Mouse (Mus musculus) A20 (cell line): ENCODE results near the gene Grin2c.

Experiments used
- DNase-seq: peaks from one replicate; pipeline ENCODE4 v3.0.0-alpha.2; 2011; ENCODE audit warnings: low read depth, low spot score

The Grin2c gene

DNA sequence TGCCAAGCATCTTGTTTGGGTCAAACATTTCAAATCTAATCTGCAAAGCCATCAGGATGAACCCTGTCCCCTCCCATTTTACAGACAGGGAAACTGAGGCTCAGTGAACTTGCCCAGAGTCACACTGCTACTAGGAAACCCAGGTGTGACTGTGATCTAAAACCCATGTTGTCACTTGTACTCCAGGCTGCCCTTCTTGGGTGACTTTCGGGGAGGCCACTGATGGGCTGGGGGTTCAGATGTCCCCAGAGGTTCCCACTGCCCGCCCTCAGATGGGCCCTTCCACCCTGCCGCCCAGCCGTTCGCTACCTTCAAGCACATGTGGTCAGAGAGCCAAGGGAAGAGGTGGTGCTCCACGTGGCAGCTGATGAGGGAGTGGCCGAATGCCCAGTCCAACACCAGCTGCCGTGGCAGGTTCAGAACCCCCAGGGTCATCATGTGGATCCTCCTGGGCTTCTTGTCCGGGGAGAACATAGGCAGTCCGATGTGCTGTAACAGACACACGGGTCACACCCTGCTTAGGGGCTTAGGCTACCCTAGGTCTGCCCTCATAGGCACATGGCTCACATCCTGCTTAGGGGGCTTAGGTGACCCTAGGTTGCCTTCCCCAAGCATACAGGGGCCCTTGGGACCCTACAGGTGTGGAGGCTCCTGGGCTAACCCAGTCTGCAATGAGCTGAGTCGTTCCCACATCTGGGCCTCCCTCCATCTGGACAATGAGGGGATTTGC is 17.0 kb upstream of the Grin2c start:
- DNase-seq: no peak

DNA sequence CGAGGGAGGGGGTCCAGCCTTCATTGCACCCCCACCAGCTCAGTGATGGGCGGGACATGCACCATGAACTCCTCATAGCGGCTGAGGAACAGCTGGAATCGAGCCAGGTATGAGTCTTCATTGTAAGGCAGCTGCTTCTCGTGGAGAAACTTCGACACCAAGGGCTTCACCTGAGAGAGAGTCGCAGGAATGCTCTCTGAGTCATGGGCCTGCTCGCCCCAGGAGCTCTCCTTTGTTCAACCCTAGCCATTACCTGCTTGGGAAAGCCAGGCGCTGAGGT is 16.4 kb upstream of the Grin2c start:
- no peak for DNase-seq

GRCm38 (mm10) chr11:115282723-115283485 is 15.9 kb upstream of the Grin2c start:
- no peak for DNase-seq

- no peak for DNase-seq
These were observed 15.3 kb upstream of the Grin2c start for GRCm38 (mm10) chr11:115282295-115282694.

GRCm38 (mm10) chr11:115279726-115280125 is 12.7 kb upstream of the Grin2c start:
- DNase-seq: peak; percentile 37

GRCm38 (mm10) chr11:115278176-115278575 is 11.1 kb upstream of the Grin2c start:
- DNase-seq: no peak

DNA sequence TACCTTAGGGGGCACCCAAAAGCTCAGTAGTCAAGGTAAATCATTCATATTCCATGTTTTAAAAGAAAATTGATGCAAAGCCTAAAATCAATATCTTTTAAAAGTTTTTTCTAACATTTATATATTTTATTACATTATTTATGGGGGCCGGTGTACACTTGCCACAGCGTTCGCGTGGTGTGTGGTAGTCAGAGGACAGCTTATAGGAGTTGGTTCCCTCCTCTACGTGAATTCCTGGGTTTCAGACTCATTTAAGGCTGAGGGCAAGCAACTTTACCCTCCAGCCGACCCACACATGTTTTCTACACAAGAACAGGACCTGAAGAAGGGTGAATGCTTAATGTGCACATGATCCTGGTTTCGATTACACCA is 10.5 kb upstream of the Grin2c start:
- DNase-seq: peak; percentile 66

- DNase-seq: peak; percentile 100
These were observed 9.9 kb upstream of the Grin2c start, which contains the start of gene Fdxr for GRCm38 (mm10) chr11:115276780-115277603. TSS of gene Fdxr (minus strand) at chr11:115277050.

GRCm38 (mm10) chr11:115275954-115276353 is 8.9 kb upstream of the Grin2c start:
- no peak for DNase-seq

DNA sequence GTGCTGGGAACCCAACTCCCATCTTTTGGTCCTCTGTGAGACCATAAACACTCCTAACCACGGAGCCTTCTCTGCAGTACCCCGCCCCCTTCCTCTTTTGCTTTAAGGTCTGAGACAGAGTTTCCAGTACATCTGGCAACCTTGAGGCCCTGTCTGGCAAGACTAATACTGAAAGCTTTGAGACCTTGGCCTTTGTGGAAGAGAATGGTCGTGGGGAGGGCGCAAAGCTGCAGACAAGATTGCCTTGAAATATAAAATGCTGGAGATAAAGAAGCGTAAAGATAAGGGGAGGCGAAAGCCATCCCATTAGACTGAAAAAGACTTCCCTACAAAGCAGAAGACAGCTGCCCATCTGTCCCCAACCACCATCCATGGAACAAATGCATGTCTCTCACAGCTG is 8.5 kb upstream of the Grin2c start:
- peak; percentile 47 for DNase-seq

- no peak for DNase-seq
These were observed 7.7 kb upstream of the Grin2c start for GRCm38 (mm10) chr11:115274771-115275170.

GRCm38 (mm10) chr11:115274178-115274577 is 7.1 kb upstream of the Grin2c start:
- no peak for DNase-seq

DNA sequence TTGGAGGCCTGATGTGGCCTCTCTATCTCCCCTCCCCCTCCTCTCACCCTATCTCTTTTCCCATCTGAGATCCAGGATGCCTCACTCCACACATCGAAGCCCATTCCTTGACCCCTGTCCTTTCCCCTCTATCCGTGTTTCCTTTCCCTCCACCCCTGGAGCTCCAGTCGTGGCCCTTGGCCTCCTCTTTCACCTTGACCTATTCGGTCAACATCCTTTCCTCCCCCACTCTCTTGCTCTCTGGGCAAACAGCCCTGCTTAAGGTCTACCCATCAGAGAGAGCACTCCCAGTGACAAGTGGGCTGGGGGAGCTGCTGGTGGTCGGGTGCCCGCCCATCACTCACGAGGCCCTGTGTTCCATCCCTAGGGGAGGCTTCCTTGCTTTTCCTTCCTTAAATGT is 6.7 kb upstream of the Grin2c start:
- DNase-seq: no peak

GRCm38 (mm10) chr11:115272894-115273498 is 6.0 kb upstream of the Grin2c start:
- no peak for DNase-seq

DNA sequence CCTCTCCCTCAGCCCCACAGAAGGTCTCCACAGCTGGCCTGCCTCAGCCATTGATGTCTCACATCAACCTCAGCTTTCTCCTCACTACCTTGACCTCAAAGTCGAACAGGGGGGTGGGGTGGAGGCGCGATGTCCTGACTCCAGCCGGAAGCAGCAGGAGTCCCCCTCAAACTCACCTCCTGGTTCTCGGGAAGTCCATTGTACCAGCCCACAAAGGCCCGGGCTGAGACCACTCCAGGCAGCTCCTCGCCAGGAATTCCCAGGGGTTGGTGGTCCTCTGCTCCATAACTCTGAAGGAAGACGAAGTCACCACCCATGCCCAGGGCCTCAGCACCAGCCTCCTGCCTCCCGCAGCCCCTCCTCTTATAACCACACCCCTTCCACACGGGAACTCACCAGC is 4.4 kb upstream of the Grin2c start:
- DNase-seq: no peak

- no peak for DNase-seq
These were observed 4.0 kb upstream of the Grin2c start for GRCm38 (mm10) chr11:115271052-115271451.

- peak; percentile 70 for DNase-seq
These were observed 3.3 kb upstream of the Grin2c start for GRCm38 (mm10) chr11:115270148-115270861.

- DNase-seq: no peak
These were observed 2.5 kb upstream of the Grin2c start for GRCm38 (mm10) chr11:115269330-115270066.

DNA sequence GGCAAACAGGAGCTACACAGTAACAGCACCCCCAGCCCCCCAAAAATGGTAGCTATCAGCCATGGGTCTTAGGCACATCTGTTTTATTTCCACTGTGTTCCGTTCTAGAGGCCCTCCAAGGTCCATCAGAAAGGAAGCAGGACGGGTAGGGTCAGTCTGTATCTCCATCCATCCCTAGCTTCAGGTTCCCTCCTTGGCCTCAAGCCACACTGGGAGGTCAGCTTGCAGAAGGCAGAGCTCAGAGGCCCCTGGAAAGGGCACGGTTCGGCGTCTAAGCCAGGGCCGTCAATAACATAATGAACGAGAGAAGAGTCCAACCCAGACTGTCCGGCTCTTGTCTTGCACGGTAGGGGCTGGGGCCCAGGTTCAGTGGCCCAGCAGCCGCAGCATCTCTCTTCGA is 915 bp upstream of the Grin2c start:
- DNase-seq: no peak

- no peak for DNase-seq
These were observed 654 bp downstream of the Grin2c start for GRCm38 (mm10) chr11:115266400-115266778.
